Mouse (Mus musculus): ENCODE measurements around the gene Tmem178b.

DNA sequence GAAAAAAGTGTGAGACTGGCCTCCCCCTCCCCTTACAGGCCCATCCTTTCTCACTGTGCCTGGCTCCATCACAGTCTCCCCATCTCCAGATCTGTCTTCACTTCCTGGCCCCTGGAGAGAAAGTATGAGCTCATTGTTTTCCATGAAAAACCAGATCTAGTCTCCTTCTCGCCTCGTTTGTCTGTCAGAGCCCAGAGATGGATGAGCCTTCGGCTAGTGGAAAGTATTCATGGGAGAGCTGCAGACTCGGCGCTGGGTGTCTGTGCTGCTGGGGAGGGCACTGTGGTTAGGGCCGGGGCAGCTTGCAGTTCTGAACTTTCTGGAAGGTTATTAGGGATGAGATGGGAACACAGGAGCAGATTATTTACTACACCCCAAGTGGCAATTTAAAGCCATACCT, 118.9 kb downstream of the Tmem178b start:
- no peak for TF ChIP-seq CTCF (IDR thresholded peaks at IDR 0.05)
- TF ChIP-seq POLR2A (IDR thresholded peaks at IDR 0.05; ENCODE audit: insufficient read depth, low read depth, low read length) = no peak

Measured in heart, adult 2 months (tissue).